Mouse (Mus musculus) cerebellum, adult 11 months (tissue): ENCODE data around the gene Tmprss6.
A peak's percentile ranks its signal among the peaks of the same experiment; 100 is the strongest.

Source experiments
- DNase-seq: peaks from one replicate; pipeline ENCODE4 v3.0.0; 2022

Gene Tmprss6

GRCm38 (mm10) chr15:78443857-78444256, 24.6 kb downstream of the Tmprss6 start:
- no peak for DNase-seq

- DNase-seq: no peak
Observed at GRCm38 (mm10) chr15:78442231-78442630, 26.2 kb downstream of the Tmprss6 start.

- DNase-seq: no peak
Observed at GRCm38 (mm10) chr15:78438973-78439372, 29.5 kb downstream of the Tmprss6 start.

GRCm38 (mm10) chr15:78438505-78438904, 29.9 kb downstream of the Tmprss6 start:
- peak; percentile 26 for DNase-seq

GRCm38 (mm10) chr15:78438018-78438394, 30.4 kb downstream of the Tmprss6 start:
- peak; percentile 35 for DNase-seq

- peak; percentile 58 for DNase-seq
Observed at GRCm38 (mm10) chr15:78437237-78438017, 31.0 kb downstream of the Tmprss6 start.

GRCm38 (mm10) chr15:78436380-78437192, 31.8 kb downstream of the Tmprss6 start:
- peak; percentile 92 for DNase-seq

GRCm38 (mm10) chr15:78435681-78436080, 32.8 kb downstream of the Tmprss6 start:
- DNase-seq: peak; percentile 33

DNA sequence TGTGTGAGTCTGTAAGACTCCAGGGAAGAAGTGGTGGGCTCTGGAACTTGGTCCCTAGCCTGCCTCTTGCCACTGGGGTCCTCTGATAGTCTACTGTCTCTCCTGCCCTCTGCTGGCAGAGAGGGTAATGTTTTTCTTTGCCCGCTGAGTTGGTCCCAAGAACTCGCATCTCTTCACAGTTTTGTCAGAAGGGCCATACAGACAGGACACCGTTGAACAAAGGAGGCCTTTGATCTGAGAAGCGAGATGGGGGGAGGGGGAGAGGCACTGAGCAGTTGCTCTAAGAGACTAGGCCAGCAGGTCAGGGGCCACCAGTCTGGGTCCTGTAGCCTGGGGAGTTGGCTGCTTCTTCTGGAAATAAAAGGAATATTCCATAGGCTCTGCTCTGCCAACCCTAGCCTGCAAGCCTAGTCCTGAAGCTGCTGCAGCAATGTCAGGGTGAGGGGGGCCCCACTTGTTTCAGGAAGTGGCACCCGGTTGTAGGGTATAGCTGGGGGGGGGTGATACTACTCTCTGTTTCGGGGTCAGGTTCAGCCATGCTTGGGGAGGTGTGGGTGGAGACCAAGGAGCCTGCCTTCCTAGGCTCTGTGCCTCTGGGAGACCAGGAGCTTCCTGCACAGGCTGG, 33.4 kb downstream of the Tmprss6 start:
- DNase-seq: no peak

DNA sequence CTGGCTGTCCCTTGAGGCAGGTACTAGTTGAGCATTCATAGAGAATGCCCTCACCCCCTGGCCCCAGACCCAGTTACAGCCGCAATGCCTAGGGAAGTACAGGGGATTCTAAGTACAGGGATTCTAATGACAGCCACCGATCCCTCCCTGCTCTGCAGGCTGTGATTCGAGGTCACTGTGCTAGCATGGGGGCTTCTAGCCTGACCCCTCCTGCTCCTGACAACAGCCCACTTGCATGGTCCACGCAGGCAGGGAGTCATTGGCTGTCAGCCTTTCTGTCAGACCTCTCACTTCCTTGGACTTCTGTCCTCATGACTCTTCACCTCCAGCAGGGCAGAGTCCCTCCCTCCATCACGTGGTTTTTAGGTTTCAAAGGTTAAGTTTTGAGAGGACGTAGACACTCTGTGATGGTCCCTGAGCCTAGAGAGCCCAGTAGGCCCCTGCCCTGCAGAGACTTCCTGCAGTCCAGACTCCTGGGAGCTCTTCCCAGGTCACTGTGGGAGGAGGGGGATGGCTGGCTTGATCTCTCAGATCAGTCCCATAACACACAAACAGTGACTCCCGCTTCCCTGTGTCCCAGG, 36.8 kb downstream of the Tmprss6 start:
- no peak for DNase-seq

GRCm38 (mm10) chr15:78430874-78431273, 37.6 kb downstream of the Tmprss6 start:
- DNase-seq: no peak

DNA sequence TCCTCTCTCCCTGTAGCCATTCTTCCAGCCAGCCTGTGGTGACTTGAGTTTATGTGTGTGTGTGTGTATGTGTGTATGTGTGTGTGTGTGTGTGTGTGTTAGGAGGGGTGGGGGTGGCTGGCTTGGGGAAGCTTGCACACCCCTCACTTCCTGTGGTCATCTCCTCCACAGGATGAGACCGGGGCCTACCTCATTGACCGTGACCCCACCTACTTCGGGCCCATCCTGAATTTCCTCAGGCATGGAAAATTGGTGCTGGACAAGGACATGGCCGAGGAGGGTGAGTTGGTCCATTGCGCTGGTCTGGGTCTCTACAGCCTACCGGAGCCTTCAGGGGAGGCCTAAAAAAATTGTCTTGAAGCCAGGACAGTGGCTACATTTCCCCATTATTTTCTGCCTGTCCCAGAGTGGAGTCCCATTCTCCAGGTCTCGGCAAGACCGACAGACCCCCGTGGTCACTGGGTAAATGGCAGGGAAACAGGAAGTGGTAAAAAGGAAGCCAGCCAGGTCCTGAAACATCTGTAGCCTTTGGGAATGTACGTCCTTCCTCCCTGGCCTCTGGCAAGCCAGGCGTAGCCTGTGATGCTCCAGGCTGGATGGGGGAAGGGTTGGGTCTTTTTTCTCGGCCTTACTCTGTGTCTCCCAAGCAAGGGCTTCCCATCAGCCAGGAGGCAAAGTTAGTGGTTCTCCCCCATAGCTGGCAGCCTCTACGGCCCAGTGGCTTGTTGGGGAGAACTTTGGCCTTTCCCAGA, 38.4 kb downstream of the Tmprss6 start:
- DNase-seq: no peak

DNA sequence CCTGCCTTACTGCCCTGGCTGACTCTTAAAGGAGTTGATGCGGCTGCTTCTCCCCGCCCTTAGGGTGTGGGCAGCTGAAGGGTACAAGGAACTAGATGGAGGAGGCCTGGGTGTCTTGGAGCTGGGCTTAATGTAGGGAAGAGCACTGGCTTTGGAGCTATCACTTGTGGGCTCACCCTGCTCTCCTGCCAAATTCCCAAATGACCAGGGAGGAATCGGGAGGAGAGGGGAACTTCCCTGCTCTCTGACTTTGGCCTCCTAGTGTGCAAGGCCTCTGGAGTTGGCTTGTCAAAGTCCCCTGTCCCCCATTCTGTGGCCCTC, 39.3 kb downstream of the Tmprss6 start:
- DNase-seq: no peak

GRCm38 (mm10) chr15:78428391-78429138, 39.9 kb downstream of the Tmprss6 start, which contains the start of gene Kctd17:
Gene Kctd17 (plus strand): TSS chr15:78428564.
- DNase-seq: peak; percentile 74

- no peak for DNase-seq
Observed at GRCm38 (mm10) chr15:78425230-78425629, 43.2 kb downstream of the Tmprss6 start.

DNA sequence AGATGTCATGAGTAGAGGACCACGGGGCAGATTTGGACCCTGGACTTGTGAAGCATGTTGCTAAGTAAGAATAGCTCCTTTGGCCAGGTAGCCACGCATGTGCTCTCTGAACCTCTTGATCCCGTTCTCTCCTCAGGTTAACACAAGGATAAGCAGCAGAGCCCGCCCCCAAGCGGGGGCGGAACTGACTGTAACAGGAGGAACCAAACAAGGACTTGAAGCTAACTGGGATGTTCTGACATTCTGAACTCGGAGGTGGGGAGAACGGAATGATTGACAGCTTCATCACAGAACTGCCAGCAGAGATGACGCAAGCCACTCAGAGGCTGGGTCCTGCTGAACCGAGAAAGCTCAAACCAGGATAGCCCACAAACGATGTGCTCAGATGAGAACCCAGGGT, 43.9 kb downstream of the Tmprss6 start:
- DNase-seq: no peak

DNA sequence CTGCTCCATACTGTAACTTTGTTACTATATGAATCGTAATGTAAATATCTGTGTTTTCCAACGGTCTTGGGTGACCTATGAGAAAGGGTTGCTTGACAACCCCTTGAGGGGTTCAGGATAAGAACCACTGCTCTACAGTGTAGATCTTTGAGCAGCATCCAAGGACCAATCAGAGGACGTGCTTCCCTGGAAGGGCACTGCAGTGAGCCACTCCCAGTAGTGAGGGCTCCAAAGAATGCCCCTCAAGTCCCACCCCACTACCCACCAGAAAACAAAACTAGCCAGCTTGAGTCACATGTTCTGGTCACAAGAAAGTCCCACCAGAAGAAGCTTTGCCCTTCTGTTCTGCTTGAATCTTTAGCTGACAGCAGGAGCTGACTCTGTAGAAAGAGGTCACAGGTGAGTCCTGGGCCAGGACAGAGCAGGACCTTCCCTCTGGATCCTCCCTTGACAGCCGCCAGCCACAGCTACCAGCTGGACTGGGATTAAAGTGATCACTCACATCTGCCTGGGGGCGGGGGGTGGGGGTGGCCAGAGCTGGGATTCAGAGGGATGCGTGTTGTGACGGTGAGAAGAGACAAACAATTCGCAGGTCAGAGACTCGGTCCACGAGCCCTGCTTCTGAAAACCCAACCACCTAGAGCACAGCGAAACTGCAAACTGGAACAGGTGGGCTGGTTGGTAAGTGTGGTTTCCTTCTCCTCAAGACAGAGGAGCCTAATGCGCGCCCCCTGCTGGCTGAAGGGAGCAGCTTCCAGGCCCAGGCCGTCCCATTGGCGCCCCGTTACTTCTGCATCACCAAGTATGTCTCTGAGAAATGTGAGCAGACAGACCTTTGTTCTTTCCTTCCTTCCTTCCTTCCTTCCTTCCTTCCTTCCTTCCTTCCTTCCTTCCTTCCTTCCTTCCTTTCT, 46.1 kb downstream of the Tmprss6 start:
- peak; percentile 76 for DNase-seq

DNA sequence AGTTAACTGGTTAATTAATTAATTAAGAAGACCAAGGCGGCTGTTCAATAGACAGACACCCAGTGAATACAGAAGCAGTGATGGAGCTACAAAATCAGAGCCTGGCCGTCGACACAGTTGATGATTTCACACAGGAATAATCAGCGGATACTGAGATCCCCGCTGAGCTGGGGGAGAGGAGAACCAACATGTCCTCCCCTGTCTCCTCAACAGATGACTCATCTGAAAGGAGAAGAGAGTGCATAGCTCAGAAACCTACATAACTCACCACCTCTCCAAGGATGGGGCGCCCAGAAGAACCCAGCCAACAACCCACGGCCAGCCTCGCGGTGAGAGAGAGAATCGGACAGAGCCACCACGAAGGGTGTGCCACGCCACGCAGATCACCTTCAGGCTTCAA, 48.0 kb downstream of the Tmprss6 start:
- no peak for DNase-seq

- DNase-seq: no peak
Observed at GRCm38 (mm10) chr15:78416937-78417336, 51.5 kb downstream of the Tmprss6 start.

DNA sequence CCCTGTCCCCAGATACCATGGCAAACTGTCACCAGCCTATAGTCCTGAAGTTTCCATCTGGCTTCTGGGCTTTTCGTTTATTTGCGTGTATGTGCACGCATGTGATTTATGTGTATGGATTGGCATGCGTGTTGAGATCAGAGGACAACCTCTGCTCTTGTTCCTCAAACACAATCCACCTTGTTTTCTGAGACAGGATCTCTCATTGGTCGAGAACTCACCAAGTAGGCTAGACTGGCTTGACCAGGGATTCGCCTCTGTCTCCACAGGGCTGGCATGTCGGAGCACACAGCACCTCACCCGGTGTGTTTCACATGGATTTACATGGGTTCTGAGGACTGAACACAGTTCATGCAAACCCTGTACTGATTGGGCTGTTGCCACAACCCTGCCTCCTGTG, 54.3 kb downstream of the Tmprss6 start:
- no peak for DNase-seq

DNA sequence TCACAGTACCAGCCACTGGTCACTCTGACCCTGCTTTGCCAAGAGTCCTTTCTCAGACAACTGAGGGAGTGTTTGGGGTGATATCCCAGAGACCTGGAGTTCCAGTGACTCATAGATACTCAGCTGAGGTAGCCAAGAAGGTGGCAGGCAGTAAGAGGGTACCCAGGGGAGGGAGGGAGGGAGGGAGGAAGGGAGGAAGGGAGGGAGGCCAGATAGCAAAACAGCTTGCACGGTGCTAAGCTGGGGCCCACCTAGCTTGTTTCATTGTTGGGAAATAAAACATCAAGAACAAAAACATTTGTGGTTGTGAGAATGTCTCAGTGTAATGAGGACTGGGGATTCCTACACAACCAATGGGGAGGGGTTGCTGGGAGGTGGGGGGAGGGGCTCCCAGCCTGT, 54.7 kb downstream of the Tmprss6 start:
- no peak for DNase-seq
